Mouse (Mus musculus): ENCODE measurements at regions not wholly inside any gene's neighbourhood (a gene's known extent, or its start where the extent isn't known, plus 50 kb on each side); places are given as distances from the start of the nearest gene placed in this dataset.

DNA sequence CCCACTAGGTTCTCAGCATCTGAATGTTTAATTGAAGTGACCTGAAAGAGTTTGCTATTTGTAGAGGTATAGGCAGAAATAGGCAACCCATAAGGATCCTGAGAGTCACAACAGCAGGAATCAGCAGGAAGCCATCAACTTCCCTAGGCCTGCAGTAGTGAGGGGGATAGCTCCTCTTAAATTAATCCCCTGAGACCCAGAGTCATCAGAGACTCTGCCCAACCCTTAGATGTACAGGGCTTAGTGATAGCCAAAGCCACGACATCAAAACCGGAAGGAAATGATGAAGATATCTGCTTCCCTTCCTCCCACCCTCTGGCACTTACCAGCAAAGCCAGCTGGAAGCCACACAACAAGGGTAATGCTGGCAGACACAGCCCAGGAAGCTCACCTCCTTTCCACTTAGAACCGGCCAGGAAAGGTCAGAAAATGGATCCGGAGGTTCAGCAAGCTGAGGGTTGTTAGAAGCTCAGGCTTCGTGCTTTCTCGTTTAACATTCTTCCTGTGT, 130.4 kb upstream of the Npy start:
- TF ChIP-seq EP300 (IDR thresholded peaks at IDR 0.05; ENCODE audit: low read depth) (no peak), CTCF (IDR thresholded peaks at IDR 0.05; ENCODE audit: low read depth) (no peak)

All from liver, embryonic 14.5 days (tissue).